Comparison of ENCODE assay signal across 22 mouse cellular contexts in the genomic region with DNA sequence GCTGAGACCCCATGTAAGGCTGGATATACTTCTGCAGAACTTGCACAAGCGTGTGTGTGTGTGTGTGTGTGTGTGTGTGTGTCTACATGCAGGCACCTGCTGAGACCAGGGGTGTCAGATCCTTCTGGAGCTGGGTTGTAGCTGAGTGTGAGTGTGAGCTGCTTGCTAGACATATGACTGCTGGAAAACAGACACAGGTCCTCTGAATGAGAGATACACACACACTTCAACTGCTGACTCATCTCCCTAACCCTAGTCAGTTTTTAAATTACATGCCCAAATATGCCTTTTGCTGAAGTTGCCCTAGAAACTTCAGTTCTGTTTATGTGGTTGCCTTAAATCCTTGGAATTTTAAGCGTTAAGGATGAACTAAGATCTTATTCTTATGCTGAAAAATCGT. TPM values are rescaled to one million over a fixed set of nuclear protein-coding genes. Genes with fewer than 3 reads are reported as not detected.
DNase-seq lines count a peak whose midpoint lies in the region; ATAC-seq and TF ChIP-seq lines count a peak whose summit lies in the region.
"Had no signal": no experiment of that assay in that cellular context is flagged by ENCODE, and none has a peak within 500 bp of the region (broad histone marks: within the 10 kb centered on the region; RNA-seq: fewer than 3 reads in every experiment).

No protein-coding gene starts in this region.

- H3K27ac ChIP-seq in liver, embryonic 12.5 days, result no peak overlapping the region
- H3K27ac ChIP-seq in MEL (ENCODE audit: control insufficient read depth, low read depth, low read length), result no peak overlapping the region
- H3K27ac ChIP-seq: forebrain, embryonic 12.5 days; heart, embryonic 10.5 days; hindbrain, embryonic 15.5 days; liver, embryonic 13.5 days; midbrain, embryonic 12.5 days; neural tube, embryonic 12.5 days had no signal

- TF ChIP-seq CTCF in MEL (IDR thresholded peaks at IDR 0.05 in 2 of 3, conservative IDR thresholded peaks at IDR 0.05 in 1 of 3; ENCODE audit: control insufficient read depth in 1 of 3, insufficient read depth in 1 of 3, low read depth in 2 of 3, low read length in 3 of 3, poor library complexity in 1 of 3, severe bottlenecking in 1 of 3), result no peak

- H3K4me1 ChIP-seq in liver, embryonic 12.5 days, result peaks cover 10% of the 10 kb centered on the region
- peaks cover 3 to 11% of the 10 kb centered on the region in 2 experiments; a peak in 3 of 4 replicates for H3K4me1 ChIP-seq in MEL (ENCODE audit: control insufficient read depth in 1 of 2, insufficient read depth in 2 of 2, low read length in 2 of 2)
- H3K4me1 ChIP-seq: forebrain, embryonic 12.5 days; hindbrain, embryonic 15.5 days; midbrain, embryonic 12.5 days; neural tube, embryonic 12.5 days had no signal

- no peak for TF ChIP-seq POLR2A in MEL (IDR thresholded peaks at IDR 0.05; ENCODE audit: control insufficient read depth in 1 of 2, insufficient read depth in 1 of 2, low read depth in 1 of 2, low read length in 2 of 2, poor library complexity in 1 of 2)

- H3K4me3 ChIP-seq in liver, embryonic 12.5 days, result no peak overlapping the region
- H3K4me3 ChIP-seq in MEL (ENCODE audit: control insufficient read depth in 1 of 2, insufficient read depth in 1 of 2, low read depth in 2 of 2, low read length in 2 of 2), result no peak overlapping the region
- H3K4me3 ChIP-seq: forebrain, embryonic 12.5 days; heart, embryonic 10.5 days; hindbrain, embryonic 15.5 days; liver, embryonic 13.5 days; midbrain, embryonic 12.5 days; neural tube, embryonic 12.5 days had no signal

- H3K4me2 ChIP-seq in liver, embryonic 12.5 days, result no peak overlapping the region
- H3K4me2 ChIP-seq: forebrain, embryonic 12.5 days; hindbrain, embryonic 15.5 days; liver, embryonic 13.5 days; lung, embryonic 14.5 days; midbrain, embryonic 12.5 days; neural tube, embryonic 12.5 days had no signal

- no peaks in the 10 kb centered on the region for H3K9me3 ChIP-seq in liver, embryonic 12.5 days (replicated peaks)
- no peaks in the 10 kb centered on the region for H3K9me3 ChIP-seq in MEL (replicated peaks; ENCODE audit: insufficient read depth, low read length)
- H3K9me3 ChIP-seq: forebrain, embryonic 12.5 days; heart, embryonic 10.5 days; hindbrain, embryonic 15.5 days; liver, embryonic 13.5 days; midbrain, embryonic 12.5 days; neural tube, embryonic 12.5 days had no signal

- no peak for TF ChIP-seq EP300 in MEL (IDR thresholded peaks at IDR 0.05; ENCODE audit: low read depth in 1 of 2, low read length in 2 of 2)

- ATAC-seq in liver, embryonic 12.5 days, result peak; percentile 59; the same call in 1 of the 2 replicates
- ATAC-seq in megakaryocyte progenitor cell, adult 5-6 weeks (replicated peaks; ENCODE audit: poor library complexity), result peak; percentile 63

- no peak for TF ChIP-seq RAD21 in MEL (IDR thresholded peaks at IDR 0.05; ENCODE audit: low read depth, low read length)

- peaks cover 3% of the 10 kb centered on the region; the same call in 1 of the 2 replicates for H3K79me2 ChIP-seq in MEL (ENCODE audit: control insufficient read depth, insufficient read depth, low read length, poor library complexity)

- H3K27me3 ChIP-seq in liver, embryonic 12.5 days (replicated peaks), result no peaks in the 10 kb centered on the region
- no peaks in the 10 kb centered on the region for H3K27me3 ChIP-seq in MEL (ENCODE audit: control insufficient read depth in 1 of 2, insufficient read depth in 2 of 2, low read length in 2 of 2)
- H3K27me3 ChIP-seq: forebrain, embryonic 12.5 days; hindbrain, embryonic 15.5 days; liver, embryonic 13.5 days; midbrain, embryonic 12.5 days; neural tube, embryonic 12.5 days had no signal

- WGBS in liver, embryonic 12.5 days (ENCODE audit: insufficient replicate concordance), result 71% methylated on average over 3 of the region's 3 CpGs

- no peak overlapping the region for H3K9ac ChIP-seq in liver, embryonic 12.5 days
- no peak overlapping the region for H3K9ac ChIP-seq in MEL (ENCODE audit: control insufficient read depth, low read depth, low read length, poor library complexity, severe bottlenecking)
- H3K9ac ChIP-seq: forebrain, embryonic 12.5 days; hindbrain, embryonic 15.5 days; liver, embryonic 13.5 days; lung, embryonic 14.5 days; midbrain, embryonic 12.5 days; neural tube, embryonic 12.5 days had no signal

- no peak for DNase-seq in liver
- DNase-seq in 3T3-L1 (ENCODE audit: low read depth, low spot score), result peak; percentile 36
- DNase-seq in MEL (ENCODE audit: low read depth, low spot score), result peak; percentile 62
- no peak for DNase-seq in cerebellum, postnatal 36 days
- DNase-seq in natural killer cell, adult 2 months (ENCODE audit: low spot score in 2 of 2), result no peak
- DNase-seq: cerebellum, adult 11 months; cerebellum, adult 9-11 months; heart, postnatal 4 days; kidney, adult 8-10 months; kidney, postnatal 14 days; liver, embryonic 13.5 days; lung, embryonic 14.5 days; retina, postnatal 1 day; right cerebral cortex, postnatal 25 days; thymus, adult 18-20 months had no signal

- peaks cover 11% of the 10 kb centered on the region; the same call in 1 of the 2 replicates for H3K36me3 ChIP-seq in liver, embryonic 12.5 days
- peaks cover 4 to 15% of the 10 kb centered on the region in 2 experiments for H3K36me3 ChIP-seq in MEL (ENCODE audit: control insufficient read depth in 1 of 2, insufficient read depth in 2 of 2, low read length in 2 of 2)
- H3K36me3 ChIP-seq: forebrain, embryonic 12.5 days; hindbrain, embryonic 15.5 days; neural tube, embryonic 12.5 days had no signal

TF ChIP-seq in MEL, 35 proteins besides CTCF, POLR2A, EP300 and RAD21:
- TF ChIP-seq MAFK (IDR thresholded peaks at IDR 0.05; ENCODE audit: borderline replicate concordance, low read depth, low read length), result 0 out of 2 replicates have a peak, but pooled peaks have one; percentile 33
- TF ChIP-seq NELFE (IDR thresholded peaks at IDR 0.05; ENCODE audit: low read depth, low read length), result no peak
TF ChIP-seq in MEL: peak in this region for 1.

RNA-seq across cellular contexts. Expression of gene Creb1, which starts 13.6 kb away (rescaled TPM):
- polyA plus RNA-seq in liver, embryonic 12.5 days (2016; fragmentation: Nextera tagmentation; extraction: Ambion mirVana), result 19.4 and 20.9 TPM in 2 replicates
- 22.8 and 25.4 TPM in 2 replicates for total RNA-seq in MEL (2012; rRNA removed)
- 10 to 100 TPM; 21.8 to 49.1 TPM for polyA plus RNA-seq in MEL (2012; ENCODE audit: insufficient read depth in 1 of 2, insufficient read length in 2 of 2, low read depth in 1 of 2, low replicate concordance in 2 of 2, missing spikeins in 1 of 2)
- 67.4 and 77.9 TPM in 2 replicates for total RNA-seq in megakaryocyte progenitor cell, adult 5-6 weeks (2015)
- 65.6 and 69.7 TPM in 2 replicates for total RNA-seq in megakaryocyte progenitor cell, adult 5-6 weeks (2017)

Comparison
In these comparisons a context has a peak if more than half of its experiments do, and no peak if none do; other contexts are left out.
1. DNase-seq: peak in 3T3-L1 (single experiment) and MEL (single experiment); none in liver (single experiment), cerebellum, postnatal 36 days (0 of 2) and natural killer cell, adult 2 months (0 of 2).